Mouse (Mus musculus): Measurements from ENCODE around the gene Qrsl1.

Gene Qrsl1

DNA sequence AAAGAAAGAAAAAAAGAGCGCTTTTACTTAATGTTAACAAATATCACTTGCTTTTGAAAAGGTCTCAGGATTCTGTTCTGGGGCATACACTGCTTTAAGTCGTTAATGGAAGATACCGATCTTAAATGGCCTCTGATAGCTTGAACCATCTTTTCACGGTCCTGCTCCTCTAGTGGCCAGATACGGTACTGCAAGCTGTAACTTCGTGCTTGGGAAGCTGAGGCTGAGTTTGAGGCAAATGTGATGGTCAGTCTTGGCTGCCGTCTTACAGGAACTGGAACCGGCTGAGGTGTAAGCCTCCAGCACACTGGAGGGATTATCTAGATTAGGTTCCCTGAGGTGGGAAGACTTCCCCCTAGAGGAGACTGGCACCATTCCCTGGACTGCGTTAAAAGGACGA lies 30.8 kb downstream of the Qrsl1 start:
- DNase-seq (ENCODE audit: low spot score): peak; percentile 72

- DNase-seq (ENCODE audit: low spot score): no peak
These were observed 45.2 kb downstream of the Qrsl1 start for GRCm38 (mm10) chr10:43856351-43856750.

DNA sequence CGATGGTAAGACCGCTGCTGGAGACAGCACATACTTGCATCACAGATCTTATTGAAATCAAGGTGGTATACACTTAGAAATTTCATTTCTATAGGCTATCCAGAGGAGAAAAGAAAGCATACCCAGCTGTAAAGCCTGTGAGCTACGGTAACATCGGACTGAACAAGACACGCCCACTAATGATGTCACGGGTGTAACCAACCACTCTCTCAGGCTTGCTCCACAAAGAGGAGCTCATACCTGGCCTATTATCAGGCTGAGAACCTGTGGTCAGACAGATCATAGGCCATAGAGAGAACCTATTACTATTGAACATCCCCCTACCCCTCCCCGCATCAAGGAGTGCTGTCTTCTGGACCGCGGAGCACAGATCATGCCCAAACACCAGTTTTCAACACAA lies 45.6 kb downstream of the Qrsl1 start:
- DNase-seq (ENCODE audit: low spot score): no peak

DNA sequence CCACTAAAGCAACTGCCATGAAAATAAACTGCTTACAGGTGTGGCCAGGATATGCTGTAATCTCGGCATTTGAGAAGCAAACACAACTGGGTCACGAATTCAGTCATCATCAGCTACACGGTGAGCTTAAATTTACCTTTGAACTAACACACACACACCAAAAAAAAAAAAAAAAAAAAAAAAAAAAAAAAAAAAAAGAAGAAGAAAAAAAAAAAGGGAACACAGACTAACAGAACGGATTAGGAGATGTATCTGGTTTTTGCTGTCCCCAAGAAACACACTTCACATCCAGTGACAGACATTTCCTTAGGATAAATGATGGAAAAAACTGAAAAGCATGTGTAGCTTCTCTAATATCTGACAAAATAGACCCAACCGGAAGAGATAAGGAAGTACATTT lies 49.6 kb downstream of the Qrsl1 start:
- DNase-seq (ENCODE audit: low spot score): no peak

GRCm38 (mm10) chr10:43849478-43849877 lies 52.1 kb downstream of the Qrsl1 start:
- DNase-seq (ENCODE audit: low spot score): no peak

- DNase-seq (ENCODE audit: low spot score): no peak
These were observed 55.4 kb downstream of the Qrsl1 start for GRCm38 (mm10) chr10:43846141-43846622.

GRCm38 (mm10) chr10:43845442-43845841 lies 56.1 kb downstream of the Qrsl1 start:
- no peak for DNase-seq (ENCODE audit: low spot score)

GRCm38 (mm10) chr10:43841441-43841840 lies 60.1 kb downstream of the Qrsl1 start:
- no peak for DNase-seq (ENCODE audit: low spot score)

DNA sequence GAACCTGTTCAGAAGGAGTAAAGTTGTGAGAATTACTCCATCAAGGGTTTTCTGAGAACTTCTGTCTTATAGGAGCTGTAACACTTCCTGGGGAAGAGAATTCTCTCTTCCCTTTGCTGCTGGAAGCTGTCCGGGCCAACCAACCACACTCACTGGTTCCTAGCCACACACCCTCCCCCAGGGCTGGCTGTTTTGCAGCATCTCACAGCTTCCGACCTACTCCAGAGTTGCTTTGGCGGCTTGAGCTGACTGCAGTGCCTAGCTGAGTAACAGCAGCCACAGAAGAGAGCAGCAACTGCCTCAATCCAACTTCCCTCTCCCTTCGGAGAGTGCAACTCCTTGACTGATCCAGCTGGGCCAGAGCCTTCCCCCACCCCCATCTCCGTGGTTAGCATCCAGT lies 68.7 kb downstream of the Qrsl1 start:
- no peak for DNase-seq (ENCODE audit: low spot score)

- no peak for DNase-seq (ENCODE audit: low spot score)
These were observed 71.1 kb downstream of the Qrsl1 start for GRCm38 (mm10) chr10:43830251-43831018.

- no peak for DNase-seq (ENCODE audit: low spot score)
These were observed 72.9 kb downstream of the Qrsl1 start for GRCm38 (mm10) chr10:43828686-43829015.

GRCm38 (mm10) chr10:43827958-43828685 lies 73.4 kb downstream of the Qrsl1 start:
- no peak for DNase-seq (ENCODE audit: low spot score)

- no peak for DNase-seq (ENCODE audit: low spot score)
These were observed 74.5 kb downstream of the Qrsl1 start for GRCm38 (mm10) chr10:43826773-43827621.

GRCm38 (mm10) chr10:43825696-43826095 lies 75.8 kb downstream of the Qrsl1 start:
- no peak for DNase-seq (ENCODE audit: low spot score)

GRCm38 (mm10) chr10:43824713-43825112 lies 76.8 kb downstream of the Qrsl1 start:
- DNase-seq (ENCODE audit: low spot score): no peak

Measured in embryo, embryonic 10 days (tissue).